Mouse (Mus musculus) forebrain, embryonic 12.5 days (tissue): ENCODE data around the gene Tmtc4. TPM values are rescaled to one million over a fixed set of nuclear protein-coding genes. Genes with fewer than 3 reads are reported as not detected.

Experiments used
- ATAC-seq: fragments of 200-750 bp; cut with Nextera tagmentation; 2 replicates; pipeline ENCODE4 v1.8.0; 2017; ENCODE audit warnings: moderate TSS enrichment; ENCODE audit not compliant: low FRiP score
- H3K27ac ChIP-seq: fragments of 300-500 bp; sonication (generic); 2 replicates; pipeline ENCODE4 v1.5.1; 2016; ENCODE audit warnings: mild to moderate bottlenecking
- H3K27me3 ChIP-seq: fragments of 300-500 bp; sonication (generic); 2 replicates; pipeline ENCODE4 v1.6.1; 2016; ENCODE audit warnings: mild to moderate bottlenecking
- H3K36me3 ChIP-seq: fragments of 300-500 bp; sonication (generic); replicated peaks from 2 replicates; pipeline ENCODE4 v1.6.1; 2016; ENCODE audit warnings: mild to moderate bottlenecking
- H3K4me1 ChIP-seq: fragments of 300-500 bp; sonication (generic); 2 replicates; pipeline ENCODE4 v1.6.1; 2016
- H3K4me2 ChIP-seq: fragments of 300-500 bp; sonication (generic); 2 replicates; pipeline ENCODE4 v1.6.1; 2016; ENCODE audit warnings: mild to moderate bottlenecking, moderate library complexity
- H3K4me3 ChIP-seq: fragments of 300-500 bp; sonication (generic); replicated peaks from 2 replicates; pipeline ENCODE4 v1.5.1; 2016; ENCODE audit warnings: mild to moderate bottlenecking
- H3K9ac ChIP-seq: fragments of 300-500 bp; sonication (generic); 2 replicates; pipeline ENCODE4 v1.6.1; 2016; ENCODE audit warnings: mild to moderate bottlenecking
- H3K9me3 ChIP-seq: fragments of 300-500 bp; sonication (generic); 2 replicates; pipeline ENCODE4 v1.6.1; 2016
- WGBS: fragments of 180-500 bp; shearing (Covaris S2); methylation state at CpG from one replicate; pipeline ENCODE4 v1.1.7; 2016; 5-methylcytosine and 5-hydroxymethylcytosine counted together
- polyA plus RNA-seq: library from polyadenylated mRNA; unstranded; fragments of >200 nt; fragmentation: Nextera tagmentation; extraction: Ambion mirVana; gene quantifications from 2 replicates; pipeline ENCODE4 v1.2.1, GENCODE M21; 2016

Tmtc4 gene
- polyA plus RNA-seq, 1 experiment from 2014 or later: 37.3 TPM

DNA sequence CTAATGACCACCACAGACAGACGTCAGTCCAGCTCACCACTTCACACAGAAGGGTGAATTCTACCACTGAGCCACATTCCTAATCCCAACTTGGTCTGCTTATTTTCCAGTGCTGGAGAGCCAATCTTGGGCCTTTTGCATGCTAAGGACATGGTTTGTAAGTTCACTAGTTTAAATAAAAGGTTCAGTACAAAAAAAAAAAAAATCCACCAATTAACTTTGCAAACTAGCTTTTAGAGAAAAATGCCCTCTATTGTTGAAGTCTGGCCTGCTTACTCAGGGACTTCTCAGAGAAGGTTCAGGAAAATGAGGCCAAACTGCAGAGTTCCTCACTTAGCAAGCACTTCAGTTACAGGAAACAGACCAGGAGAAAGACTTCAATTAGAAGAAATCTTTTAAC lies 71.7 kb downstream of the Tmtc4 start:
- Histone ChIP-seq H3K4me3 (peak overlapping the region; percentile 64), H3K9ac (no peak overlapping the region), H3K27me3 (peaks cover 20% of the 10 kb centered on the region; the same call in 1 of the 2 replicates), H3K4me2 (peak overlapping the region; percentile 89), H3K36me3 (no peaks in the 10 kb centered on the region), H3K4me1 (peaks cover 11% of the 10 kb centered on the region; the same call in 1 of the 2 replicates), H3K27ac (no peak overlapping the region), H3K9me3 (0 out of 2 replicates have a peak, but pooled peaks cover 6% of the 10 kb centered on the region)
- ATAC-seq: no peak
- 40% methylated on average over 1 of the region's 1 CpGs for WGBS

- no peak overlapping the region for H3K9ac ChIP-seq
Measured at GRCm38 (mm10) chr14:122911265-122911664, 72.6 kb downstream of the Tmtc4 start.

DNA sequence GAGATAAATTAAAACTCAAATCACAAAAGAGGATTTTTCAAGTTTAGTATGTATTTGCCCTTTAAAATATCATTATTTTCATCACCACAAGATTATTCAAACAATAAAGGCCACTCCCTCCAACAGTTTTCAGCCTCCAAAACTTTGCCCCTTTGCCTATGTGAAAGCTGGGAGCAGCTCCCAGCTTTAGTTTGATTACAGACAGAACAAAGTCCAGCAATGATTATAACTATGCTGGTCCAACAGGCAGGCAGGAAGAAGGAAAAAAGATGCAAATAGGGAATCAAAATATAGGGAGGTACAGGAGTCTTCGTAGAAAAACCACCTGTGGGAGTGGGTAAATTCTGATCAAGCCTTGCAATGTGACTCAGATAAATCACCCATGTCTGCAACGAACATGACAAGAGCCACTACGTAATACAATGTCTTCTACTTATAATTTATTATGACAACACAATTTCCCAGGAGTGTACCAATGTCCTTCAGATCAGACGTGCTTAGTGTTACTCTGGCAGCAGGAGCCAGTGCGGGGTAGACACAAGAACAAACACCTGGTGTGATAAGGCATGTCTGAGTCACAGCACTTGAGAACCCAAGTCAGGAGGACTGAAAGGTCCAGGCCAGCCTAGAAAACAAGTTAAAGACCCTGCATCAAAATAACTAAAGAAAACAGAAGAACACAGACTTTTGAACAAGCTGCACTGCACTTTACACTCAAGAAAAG lies 74.3 kb downstream of the Tmtc4 start:
- ATAC-seq: no peak
- Histone ChIP-seq H3K4me2 (no peak overlapping the region), H3K4me3 (no peak overlapping the region), H3K36me3 (no peaks in the 10 kb centered on the region), H3K4me1 (peaks cover 11% of the 10 kb centered on the region; the same call in 1 of the 2 replicates), H3K27me3 (peaks cover 20% of the 10 kb centered on the region; the same call in 1 of the 2 replicates), H3K9me3 (0 out of 2 replicates have a peak, but pooled peaks cover 6% of the 10 kb centered on the region), H3K9ac (no peak overlapping the region), H3K27ac (no peak overlapping the region)
- 85% methylated on average over 5 of the region's 5 CpGs for WGBS

More at GRCm38 (mm10) chr14:122911265-122911664, 72.6 kb downstream of the Tmtc4 start:
- peaks cover 11% of the 10 kb centered on the region; the same call in 1 of the 2 replicates for H3K4me1 ChIP-seq
- H3K27ac ChIP-seq: no peak overlapping the region
- H3K36me3 ChIP-seq: no peaks in the 10 kb centered on the region
- H3K27me3 ChIP-seq: peaks cover 20% of the 10 kb centered on the region; the same call in 1 of the 2 replicates
- no peak overlapping the region for H3K4me3 ChIP-seq
- H3K9me3 ChIP-seq: 0 out of 2 replicates have a peak, but pooled peaks cover 6% of the 10 kb centered on the region
- H3K4me2 ChIP-seq: no peak overlapping the region
- no peak for ATAC-seq

- WGBS: 89% methylated on average over 4 of the region's 4 CpGs
- no peaks in the 10 kb centered on the region for H3K36me3 ChIP-seq
- H3K4me3 ChIP-seq: no peak overlapping the region
- 0 out of 2 replicates have a peak, but pooled peaks cover 6% of the 10 kb centered on the region for H3K9me3 ChIP-seq
- no peak overlapping the region for H3K9ac ChIP-seq
- H3K4me2 ChIP-seq: no peak overlapping the region
- peaks cover 8% of the 10 kb centered on the region; the same call in 1 of the 2 replicates for H3K4me1 ChIP-seq
- no peak for ATAC-seq
- H3K27me3 ChIP-seq: peaks cover 13% of the 10 kb centered on the region; the same call in 1 of the 2 replicates
- no peak overlapping the region for H3K27ac ChIP-seq
Measured at GRCm38 (mm10) chr14:122908075-122908474, 75.8 kb downstream of the Tmtc4 start.

GRCm38 (mm10) chr14:122905007-122905406 lies 78.8 kb downstream of the Tmtc4 start:
- H3K9ac ChIP-seq: no peak overlapping the region
- 0 out of 2 replicates have a peak, but pooled peaks cover 6% of the 10 kb centered on the region for H3K9me3 ChIP-seq
- no peak for ATAC-seq
- no peak overlapping the region for H3K4me3 ChIP-seq
- no peak overlapping the region for H3K4me2 ChIP-seq
- no peaks in the 10 kb centered on the region for H3K36me3 ChIP-seq
- peaks cover 9% of the 10 kb centered on the region; the same call in 1 of the 2 replicates for H3K4me1 ChIP-seq
- 92% methylated on average over 1 of the region's 1 CpGs for WGBS
- no peaks in the 10 kb centered on the region for H3K27me3 ChIP-seq
- H3K27ac ChIP-seq: no peak overlapping the region

DNA sequence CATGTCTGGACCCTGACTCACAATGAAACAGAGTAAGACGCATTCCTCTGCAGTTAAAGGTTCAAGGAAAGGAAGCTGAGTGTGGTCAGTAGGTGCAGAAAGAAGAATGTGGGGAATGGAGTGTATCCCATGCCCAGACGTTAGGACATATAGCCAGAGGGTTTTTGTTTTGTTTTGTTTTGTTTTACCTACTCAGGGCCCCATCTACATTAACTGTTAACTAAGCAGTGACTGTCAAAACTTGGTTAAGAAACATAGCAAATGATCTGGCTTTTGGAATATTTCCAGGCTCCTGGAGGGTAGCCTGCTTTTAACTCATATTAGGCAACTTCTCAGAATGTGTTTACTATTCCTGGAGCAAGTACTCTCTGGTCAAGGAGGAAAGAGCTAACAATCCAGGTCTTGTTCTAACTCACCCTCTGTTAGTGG lies 79.9 kb downstream of the Tmtc4 start:
- H3K9me3 ChIP-seq: 0 out of 2 replicates have a peak, but pooled peaks cover 6% of the 10 kb centered on the region
- H3K4me3 ChIP-seq: no peak overlapping the region
- peaks cover 9% of the 10 kb centered on the region; the same call in 1 of the 2 replicates for H3K4me1 ChIP-seq
- WGBS: 61% methylated on average over 2 of the region's 2 CpGs
- H3K27ac ChIP-seq: no peak overlapping the region
- H3K4me2 ChIP-seq: no peak overlapping the region
- H3K27me3 ChIP-seq: no peaks in the 10 kb centered on the region
- no peak for ATAC-seq
- H3K36me3 ChIP-seq: no peaks in the 10 kb centered on the region
- no peak overlapping the region for H3K9ac ChIP-seq

DNA sequence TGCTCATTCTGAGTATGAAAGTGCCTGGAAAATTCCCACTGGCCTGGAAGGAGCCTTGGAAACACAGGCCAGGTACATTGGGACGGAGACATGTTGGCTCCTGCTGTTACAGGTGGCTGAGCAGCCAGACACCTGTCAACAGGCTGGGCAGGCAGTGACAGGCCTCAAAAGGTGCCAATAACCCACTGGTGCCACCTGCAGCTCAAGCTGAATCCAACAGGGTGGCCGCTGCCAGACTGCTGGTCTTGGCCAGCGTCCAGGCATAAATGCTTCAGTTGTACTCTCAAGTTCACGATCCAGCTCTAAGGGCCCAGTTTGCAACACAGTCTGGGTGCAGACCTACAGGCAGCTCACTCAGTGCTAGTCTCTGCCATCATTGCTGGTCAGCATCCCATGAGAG lies 81.0 kb downstream of the Tmtc4 start:
- 65% methylated on average over 4 of the region's 4 CpGs for WGBS
- H3K4me1 ChIP-seq: peaks cover 9% of the 10 kb centered on the region; the same call in 1 of the 2 replicates
- H3K9ac ChIP-seq: no peak overlapping the region
- no peaks in the 10 kb centered on the region for H3K36me3 ChIP-seq
- no peaks in the 10 kb centered on the region for H3K9me3 ChIP-seq
- no peaks in the 10 kb centered on the region for H3K27me3 ChIP-seq
- H3K4me2 ChIP-seq: no peak overlapping the region
- peak; percentile 41; the same call in 1 of the 2 replicates for ATAC-seq
- no peak overlapping the region for H3K4me3 ChIP-seq
- no peak overlapping the region for H3K27ac ChIP-seq

DNA sequence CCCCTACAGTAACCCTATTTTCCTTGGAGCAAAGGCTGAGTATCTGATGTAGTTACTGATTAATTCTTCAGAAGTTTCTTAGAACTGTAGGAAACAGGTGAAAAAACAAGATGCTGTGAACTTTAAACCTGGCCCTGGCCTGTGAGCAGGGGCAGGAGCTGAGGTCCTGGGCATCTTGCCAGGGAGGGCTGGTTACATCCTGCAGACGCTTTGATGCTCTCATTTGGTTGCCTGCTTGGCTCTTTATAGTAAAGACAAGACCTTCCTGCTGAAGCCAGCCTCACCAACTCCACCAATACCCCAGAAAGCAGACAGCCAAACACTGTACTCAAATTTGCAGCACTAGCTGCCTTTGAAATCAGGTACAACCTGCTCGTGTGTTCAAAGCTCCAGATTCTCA lies 81.7 kb downstream of the Tmtc4 start:
- ATAC-seq: no peak
- 74% methylated on average over 2 of the region's 2 CpGs for WGBS
- no peak overlapping the region for H3K4me3 ChIP-seq

DNA sequence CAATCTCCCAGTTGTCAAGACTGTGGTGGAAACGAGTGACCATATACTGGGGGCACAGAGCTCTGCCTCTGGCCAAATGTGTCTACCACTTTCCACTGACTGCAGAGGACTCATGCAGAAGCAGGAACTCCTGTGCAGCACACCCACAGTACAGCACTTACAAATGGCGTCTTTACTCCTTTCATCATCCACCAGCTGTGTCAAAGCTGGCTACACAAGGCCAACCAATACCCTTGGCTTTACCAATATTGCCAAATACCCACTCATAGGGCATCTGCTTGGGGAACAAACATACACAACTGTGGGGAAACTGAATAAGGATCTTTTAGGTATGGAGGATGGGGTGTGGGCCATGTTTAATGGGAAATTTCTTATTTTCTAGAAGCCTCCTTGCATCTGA lies 82.1 kb downstream of the Tmtc4 start:
- Histone ChIP-seq H3K4me3 (no peak overlapping the region), H3K9ac (no peak overlapping the region), H3K27ac (no peak overlapping the region), H3K4me1 (peaks cover 9% of the 10 kb centered on the region; the same call in 1 of the 2 replicates), H3K4me2 (no peak overlapping the region), H3K36me3 (no peaks in the 10 kb centered on the region), H3K9me3 (no peaks in the 10 kb centered on the region), H3K27me3 (no peaks in the 10 kb centered on the region)
- no peak for ATAC-seq
- 77% methylated on average over 2 of the region's 2 CpGs for WGBS

More for the DNA sequence above, 81.7 kb downstream of the Tmtc4 start:
- Histone ChIP-seq H3K9me3 (no peaks in the 10 kb centered on the region), H3K36me3 (no peaks in the 10 kb centered on the region), H3K4me2 (no peak overlapping the region), H3K4me1 (peaks cover 9% of the 10 kb centered on the region; the same call in 1 of the 2 replicates), H3K9ac (no peak overlapping the region), H3K27ac (no peak overlapping the region), H3K27me3 (no peaks in the 10 kb centered on the region)

DNA sequence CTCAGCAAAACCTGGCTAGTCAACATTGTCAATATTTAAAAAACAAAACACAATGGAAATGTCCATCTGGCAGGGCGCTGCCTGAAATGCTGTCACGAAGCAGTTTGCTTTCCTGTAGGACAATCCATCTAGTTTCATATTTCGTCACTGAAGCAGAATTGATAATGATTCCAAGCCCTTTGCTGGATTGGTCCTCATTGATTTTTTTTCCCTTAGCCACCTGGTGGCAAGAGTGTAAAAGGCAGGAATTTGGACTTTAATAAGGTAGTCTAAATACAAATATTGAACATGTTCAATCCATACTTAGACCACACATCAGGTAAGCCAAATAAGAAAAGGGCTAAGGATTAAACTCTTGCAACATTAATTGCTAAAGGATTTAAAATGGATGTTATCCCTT lies 82.7 kb downstream of the Tmtc4 start:
- Histone ChIP-seq H3K9me3 (no peaks in the 10 kb centered on the region), H3K27ac (no peak overlapping the region), H3K4me3 (no peak overlapping the region), H3K4me1 (peaks cover 9% of the 10 kb centered on the region; the same call in 1 of the 2 replicates), H3K27me3 (no peaks in the 10 kb centered on the region), H3K36me3 (no peaks in the 10 kb centered on the region), H3K9ac (no peak overlapping the region), H3K4me2 (no peak overlapping the region)
- ATAC-seq: no peak
- 78% methylated on average over 3 of the region's 3 CpGs for WGBS

DNA sequence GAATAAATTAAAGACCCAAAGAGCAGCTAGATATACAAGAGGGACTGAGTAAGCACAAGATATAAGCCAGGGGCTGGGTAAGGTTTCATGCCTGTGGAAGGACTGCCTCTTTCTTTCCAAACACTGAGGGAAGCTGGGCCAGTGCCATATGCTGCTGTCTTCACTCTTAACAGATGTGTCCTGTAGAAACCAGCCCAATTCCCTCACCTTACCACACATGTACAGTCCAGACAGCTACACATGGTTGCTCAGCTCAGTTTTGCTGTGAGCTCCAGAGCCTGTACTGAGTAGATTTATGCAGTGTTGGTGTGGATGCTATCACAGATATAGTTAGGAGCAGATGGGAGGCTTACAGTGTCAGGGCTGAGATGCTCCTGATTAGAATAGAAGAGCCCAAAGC lies 83.2 kb downstream of the Tmtc4 start:
- 0 out of 2 replicates have a peak, but pooled peaks have one; percentile 39 for ATAC-seq
- Histone ChIP-seq H3K36me3 (no peaks in the 10 kb centered on the region), H3K4me2 (no peak overlapping the region), H3K27ac (no peak overlapping the region), H3K27me3 (no peaks in the 10 kb centered on the region), H3K9me3 (no peaks in the 10 kb centered on the region), H3K9ac (no peak overlapping the region), H3K4me3 (no peak overlapping the region), H3K4me1 (peaks cover 9% of the 10 kb centered on the region; the same call in 1 of the 2 replicates)

DNA sequence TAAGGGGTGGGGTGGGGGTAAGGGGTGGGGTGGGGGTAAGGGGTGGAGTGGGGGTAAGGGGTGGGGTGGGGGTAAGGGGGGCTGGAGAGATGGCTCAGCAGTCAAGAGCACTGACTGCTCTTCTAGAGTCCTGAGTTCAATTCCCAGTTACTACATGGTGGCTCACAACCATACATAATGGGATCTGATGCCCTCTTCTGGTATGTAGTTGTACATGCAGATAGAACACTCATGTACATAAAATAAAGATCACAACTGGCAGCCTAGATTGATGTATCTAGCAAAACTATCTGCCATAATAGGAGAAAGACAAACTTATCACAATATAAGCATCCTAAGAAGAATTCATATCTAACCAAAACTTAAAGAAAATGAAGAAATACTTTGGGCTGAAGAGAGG lies 85.3 kb downstream of the Tmtc4 start:
- no peaks in the 10 kb centered on the region for H3K36me3 ChIP-seq
- H3K4me2 ChIP-seq: no peak overlapping the region
- no peaks in the 10 kb centered on the region for H3K27me3 ChIP-seq
- peaks cover 9% of the 10 kb centered on the region; the same call in 1 of the 2 replicates for H3K4me1 ChIP-seq
- H3K9me3 ChIP-seq: no peaks in the 10 kb centered on the region
- no peak overlapping the region for H3K4me3 ChIP-seq
- ATAC-seq: no peak
- no peak overlapping the region for H3K9ac ChIP-seq
- H3K27ac ChIP-seq: no peak overlapping the region
